Mouse (Mus musculus): ENCODE results near the gene Cpxm2.

Cpxm2 gene

DNA sequence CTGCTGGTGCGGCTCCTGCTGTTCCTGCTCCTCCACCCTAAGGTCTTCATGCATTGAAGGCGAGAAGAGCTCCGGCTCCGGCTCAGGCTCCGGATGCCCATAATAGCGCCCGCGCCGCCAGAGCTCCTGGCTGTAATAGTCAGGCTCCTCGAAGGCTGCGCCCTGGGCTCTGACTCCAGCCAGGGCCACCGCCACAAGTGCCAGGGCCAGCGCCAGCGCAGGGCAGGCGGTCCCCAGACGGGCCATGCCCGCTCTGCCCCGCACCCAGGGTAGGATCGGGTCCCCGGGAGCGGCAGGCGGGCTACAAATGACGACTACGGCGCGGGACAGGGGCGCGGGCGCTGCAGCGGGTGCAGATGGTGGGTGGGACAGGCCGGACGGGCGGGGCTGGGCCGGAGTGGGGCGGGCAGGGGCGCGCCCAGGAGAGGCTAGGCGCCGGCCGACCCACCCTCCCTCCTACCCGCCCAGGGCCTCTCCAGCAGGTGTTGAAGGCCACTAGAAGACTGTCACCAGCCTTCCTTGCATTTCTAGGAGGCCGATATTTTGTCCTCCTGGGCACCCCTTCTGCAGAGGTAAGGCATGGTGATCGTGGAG, at the start of gene Cpxm2:
Cpxm2 (minus strand) TSS at position 372 of the 594 bp plus-strand sequence.
- DNase-seq (ENCODE audit: low spot score), result no peak

DNA sequence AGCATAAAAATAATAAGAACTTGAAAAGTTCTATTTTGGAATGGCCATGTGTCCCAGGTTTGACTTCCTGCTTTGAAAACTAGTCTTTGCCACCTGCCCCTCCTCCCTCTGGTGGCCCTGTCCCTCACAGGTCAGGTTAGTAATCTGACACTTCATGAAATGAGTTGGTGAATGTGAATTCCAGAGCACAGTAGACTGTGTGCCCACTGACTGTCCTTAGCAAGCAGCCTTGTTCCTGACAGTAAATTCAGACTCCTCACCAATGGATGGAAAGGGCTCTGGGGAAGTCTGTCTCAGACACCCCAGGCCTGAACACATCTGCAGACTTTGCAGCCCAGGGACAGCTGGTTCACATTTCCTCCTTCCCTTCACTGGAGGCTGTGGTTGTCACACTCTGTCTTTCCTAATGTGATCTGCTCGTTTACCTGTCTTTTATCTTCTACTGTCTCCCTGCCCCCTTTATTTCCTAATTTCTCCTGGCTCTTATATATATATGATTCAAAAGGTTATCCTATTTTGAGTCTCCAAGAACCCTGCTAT, 49.6 kb upstream of the Cpxm2 start:
- no peak for DNase-seq (ENCODE audit: low spot score)

DNA sequence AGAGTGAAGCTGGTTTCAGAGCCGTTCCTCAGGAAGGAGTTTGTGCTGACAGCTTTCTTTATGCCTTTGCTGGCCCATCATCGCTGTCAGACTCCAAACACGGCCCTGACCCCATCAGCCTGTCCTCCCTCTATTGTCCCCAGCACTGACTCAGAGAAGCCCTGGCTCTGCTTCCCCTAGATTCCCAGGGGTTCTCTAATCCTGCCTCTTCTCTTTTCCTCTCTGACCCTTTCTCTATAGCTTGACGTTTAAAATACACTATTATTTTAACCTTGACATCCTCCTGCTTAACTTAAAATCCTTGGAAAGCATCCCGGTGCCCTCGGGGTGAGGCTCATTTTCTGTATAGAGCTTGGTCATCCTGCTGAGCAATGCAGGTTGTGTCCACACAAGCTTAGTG, 45.1 kb upstream of the Cpxm2 start:
- DNase-seq (ENCODE audit: low spot score), result no peak

DNA sequence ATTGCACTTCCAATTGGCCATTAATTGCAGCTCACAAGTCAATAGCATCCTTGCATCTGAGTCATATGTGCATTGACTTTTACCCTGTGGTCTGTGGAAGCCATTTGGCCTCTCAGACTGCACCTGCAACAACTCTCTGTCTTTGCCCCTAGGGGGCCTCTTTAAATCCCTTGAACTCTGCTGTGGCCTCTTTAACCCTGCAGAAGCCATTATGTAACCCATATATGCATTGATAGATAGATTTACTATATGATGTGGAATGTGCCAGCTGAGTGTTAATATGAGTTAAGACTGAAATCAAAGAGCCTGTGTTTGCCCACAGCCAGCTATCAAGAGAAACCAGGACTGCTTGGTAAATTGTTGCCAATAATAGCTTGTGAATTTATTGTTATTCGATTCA, 44.3 kb upstream of the Cpxm2 start:
- DNase-seq (ENCODE audit: low spot score), result no peak

DNA sequence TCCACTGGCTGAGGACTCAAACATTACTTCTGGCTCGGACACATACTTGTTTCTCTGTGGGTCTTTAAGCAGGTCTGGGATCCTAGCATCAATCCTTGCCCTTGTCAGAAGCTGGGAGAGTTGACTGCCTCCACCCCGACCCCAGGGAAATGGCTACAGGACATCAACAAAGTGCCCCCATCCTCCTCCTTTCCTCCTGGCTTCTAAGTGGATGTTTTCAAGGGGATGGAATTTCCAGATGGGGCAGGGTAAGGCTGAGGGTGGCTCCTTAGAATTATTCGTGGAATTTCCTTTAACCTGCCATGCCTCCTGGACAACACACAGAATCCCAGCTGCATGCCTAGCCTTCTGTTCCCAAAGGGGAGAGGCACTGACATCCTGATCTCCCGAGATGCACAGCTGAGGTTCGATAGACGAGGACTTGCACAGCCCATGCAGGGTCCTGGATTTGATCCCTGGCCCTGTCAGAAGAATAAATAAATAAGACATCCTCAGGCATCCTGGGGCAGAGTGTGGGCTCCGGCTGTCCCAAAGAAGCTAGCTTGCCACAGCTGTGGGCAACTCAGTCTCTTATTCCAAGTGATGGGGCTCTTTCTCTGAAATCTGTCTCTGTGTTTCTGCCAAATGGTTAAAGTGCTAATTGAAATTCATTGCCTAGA, 43.4 kb upstream of the Cpxm2 start:
- no peak for DNase-seq (ENCODE audit: low spot score)

DNA sequence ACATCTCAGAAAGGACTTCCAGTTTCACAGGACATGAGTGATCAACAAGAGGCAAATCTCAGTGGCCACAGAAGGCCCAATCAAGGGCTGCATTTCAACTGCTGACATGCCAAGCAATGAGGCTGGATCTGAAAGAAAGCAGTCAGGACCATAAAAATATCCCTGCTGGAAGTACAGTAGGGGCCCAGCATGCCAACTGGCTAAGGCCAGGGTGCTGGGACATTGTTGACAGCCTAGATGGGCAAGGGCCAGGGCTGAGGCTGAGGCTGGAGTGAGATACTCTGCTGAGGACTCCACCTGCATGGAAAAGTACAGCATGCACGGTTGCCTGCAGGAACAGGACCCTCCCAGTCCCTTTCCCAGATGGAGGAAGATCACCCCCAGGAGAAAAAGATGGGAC, 42.0 kb upstream of the Cpxm2 start:
- DNase-seq (ENCODE audit: low spot score), result no peak

DNA sequence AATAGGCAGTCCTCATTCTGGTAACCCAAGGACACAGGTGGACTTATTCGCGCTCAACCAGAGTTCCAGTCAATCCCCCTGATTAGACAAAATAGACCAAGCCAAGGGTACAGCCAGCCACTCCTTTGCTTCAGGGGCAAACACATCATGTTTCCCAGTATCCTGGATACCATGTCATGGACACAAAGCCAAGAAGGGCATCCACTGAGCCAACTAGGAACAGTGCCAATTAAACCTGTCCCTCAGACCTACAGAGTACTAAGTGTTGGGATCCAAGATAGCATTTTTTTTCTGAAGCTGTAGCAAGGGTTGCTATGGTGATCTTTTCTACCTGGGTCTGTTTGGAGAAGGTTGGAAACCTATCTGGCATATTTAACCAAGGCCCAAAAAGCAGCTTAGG, 39.1 kb upstream of the Cpxm2 start:
- no peak for DNase-seq (ENCODE audit: low spot score)

DNA sequence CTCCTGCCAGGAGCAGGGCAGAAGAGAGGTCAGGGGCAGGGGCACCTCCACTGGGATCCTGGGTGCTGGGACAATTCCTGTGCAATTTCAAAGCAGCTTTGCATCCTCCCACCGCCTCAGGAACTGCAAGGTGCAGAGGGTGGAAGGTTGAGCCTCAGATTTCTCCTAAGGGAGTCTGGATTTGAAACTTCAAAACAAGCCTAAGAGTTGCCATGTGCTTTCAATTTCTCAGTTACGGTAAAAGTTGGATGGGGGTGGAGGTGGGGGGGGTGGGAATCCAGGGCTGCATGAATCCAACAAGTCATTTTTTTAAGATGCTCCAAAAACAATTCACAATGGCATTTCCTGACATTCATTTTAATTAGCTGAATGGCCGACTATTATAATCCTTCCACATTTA, 32.9 kb upstream of the Cpxm2 start:
- DNase-seq (ENCODE audit: low spot score), result no peak

DNA sequence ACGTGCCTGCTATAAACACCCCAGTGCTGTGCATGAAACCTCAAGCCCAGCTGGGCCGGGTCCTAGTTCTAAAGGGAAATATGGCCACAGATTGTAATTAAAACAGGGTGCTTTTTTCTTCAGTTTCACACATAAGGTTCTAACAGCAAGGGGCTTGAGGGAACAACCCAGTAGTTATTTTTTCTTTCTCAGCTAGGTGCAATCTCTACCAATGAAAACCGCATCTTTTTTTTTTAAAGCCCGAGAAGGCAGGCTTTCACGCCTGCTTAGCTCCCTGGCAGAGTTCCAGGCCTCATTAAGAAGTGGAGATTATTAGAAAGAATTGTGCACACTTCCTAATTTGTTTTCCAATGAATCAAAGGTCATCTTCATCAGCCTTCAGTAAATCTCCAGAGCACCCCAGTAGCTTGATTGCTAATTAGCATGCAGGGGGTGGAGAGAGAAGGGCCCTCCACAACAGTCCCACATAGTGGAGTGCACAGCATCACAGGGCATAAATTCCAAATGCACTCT, 29.4 kb upstream of the Cpxm2 start:
- no peak for DNase-seq (ENCODE audit: low spot score)

DNA sequence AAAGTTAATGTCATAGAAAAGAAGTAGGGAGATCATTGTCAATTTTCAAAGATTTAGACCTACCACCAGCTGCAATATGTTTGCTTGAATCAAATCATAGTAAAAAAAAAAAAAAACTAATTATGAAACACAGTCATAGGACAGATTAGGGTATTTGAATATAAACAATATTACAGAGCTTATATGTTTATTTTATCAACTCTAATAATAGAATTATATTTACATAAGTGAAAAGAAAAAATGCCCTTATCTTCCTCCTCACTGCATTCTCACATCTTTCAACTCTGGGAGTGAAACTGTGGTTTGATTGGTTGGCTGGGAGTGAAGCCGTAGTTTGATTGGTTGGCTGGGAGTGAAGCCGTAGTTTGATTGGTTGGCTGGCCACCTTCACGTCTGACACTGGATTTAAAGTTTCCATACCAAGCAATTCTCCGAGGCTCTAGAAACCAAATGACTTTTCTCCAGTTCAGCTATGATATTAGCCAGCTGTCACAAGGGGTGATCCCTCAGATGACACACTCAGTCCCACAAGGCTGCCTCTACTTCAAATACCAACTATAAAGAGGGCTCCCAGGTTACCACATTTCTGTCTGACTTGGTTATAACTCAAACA, 27.2 kb upstream of the Cpxm2 start:
- no peak for DNase-seq (ENCODE audit: low spot score)

DNA sequence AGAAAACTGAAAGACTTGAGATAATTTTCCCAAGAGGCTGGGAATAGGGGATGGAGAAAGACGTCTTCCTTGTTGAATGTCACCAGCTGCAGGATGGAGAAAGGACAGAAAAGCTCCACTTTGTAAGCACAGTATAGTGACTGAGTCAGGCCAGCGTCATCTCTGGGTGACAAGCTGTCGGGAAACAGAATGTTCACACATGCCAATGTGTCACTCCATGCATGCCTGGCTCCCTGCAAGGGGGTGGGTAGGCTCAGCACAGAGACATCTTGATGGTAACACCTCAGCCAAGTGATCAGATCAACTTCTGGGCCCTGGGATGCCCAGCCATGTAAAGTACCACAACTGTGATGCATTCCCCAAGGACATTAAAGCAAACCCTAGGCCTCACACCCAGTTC, 26.5 kb upstream of the Cpxm2 start:
- DNase-seq (ENCODE audit: low spot score), result no peak

DNA sequence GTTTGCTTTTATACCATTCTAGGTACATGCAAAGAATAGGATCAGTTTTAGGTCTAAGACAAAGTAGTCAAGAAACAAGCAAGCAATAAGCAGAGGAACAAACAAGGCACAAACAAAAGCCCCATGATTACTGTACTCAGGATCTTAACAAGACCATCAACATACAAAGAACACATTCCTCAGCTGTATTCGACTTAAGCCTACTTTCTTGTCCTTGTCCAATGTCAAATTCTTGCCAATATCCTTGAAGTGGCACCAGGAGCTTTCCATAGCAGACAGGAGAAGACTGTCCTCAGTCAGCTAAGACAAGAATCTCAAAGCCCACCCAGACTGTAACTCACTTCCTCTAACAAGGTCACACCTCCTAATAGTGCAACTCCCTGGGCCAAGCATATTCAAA, 24.5 kb upstream of the Cpxm2 start:
- no peak for DNase-seq (ENCODE audit: low spot score)

DNA sequence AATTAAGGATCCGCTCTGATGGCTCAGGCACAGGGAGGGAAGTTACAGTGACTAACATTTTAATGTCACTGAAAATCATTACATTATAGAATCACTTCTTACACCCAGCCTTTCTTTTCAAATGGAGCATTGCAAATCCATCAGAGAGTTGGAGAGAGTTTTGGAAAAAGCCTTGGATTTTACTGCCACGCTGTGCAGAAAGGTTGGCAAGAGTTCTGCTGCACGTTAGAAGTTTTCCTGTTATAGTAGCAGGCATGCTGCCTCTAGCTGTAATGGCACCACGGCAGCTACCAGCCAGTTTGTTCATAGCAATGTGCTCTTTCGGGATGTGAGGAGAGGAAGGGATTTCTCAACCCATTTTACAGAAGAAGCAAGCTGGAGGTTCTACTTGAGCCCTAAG, 20.2 kb upstream of the Cpxm2 start:
- DNase-seq (ENCODE audit: low spot score), result no peak

DNA sequence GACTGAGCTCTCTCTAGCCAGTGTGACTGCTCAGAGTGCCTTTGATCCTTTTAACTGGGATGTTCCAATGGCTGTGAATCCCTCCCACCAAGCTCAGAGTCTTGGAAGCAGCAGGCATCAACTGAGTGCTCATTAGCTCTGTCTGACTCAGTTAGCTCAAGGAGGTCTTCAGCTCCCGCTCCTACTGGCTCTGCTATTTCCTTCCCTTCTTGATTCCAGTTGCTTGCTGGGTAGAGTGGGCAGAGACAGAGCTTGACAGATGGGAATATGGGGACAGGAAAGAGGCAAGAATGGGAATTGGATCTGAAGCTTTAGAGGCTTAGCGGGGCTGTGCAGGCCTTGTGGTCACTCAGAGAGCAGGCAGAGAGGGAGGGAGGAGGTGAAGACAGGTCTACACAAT, 19.8 kb upstream of the Cpxm2 start:
- DNase-seq (ENCODE audit: low spot score), result no peak

DNA sequence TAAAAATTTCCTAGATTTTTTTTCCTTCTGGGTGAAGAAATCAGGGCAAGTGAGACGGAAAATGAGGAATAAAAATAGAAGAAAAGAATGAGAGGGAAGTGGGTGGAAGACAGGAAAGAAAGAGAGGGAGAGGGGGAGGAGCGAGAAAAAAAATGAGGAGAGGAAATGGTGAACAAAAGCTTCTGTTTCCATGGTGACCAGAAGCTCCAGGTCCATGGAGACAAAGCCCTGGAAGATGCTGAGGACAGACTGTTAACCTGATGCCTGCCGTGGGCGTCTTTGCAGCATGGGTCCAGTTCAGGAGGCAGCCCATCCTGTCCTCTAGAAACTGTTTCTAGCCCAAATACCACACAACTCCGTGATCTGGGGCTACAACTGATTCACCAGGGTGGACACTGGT, 17.7 kb upstream of the Cpxm2 start:
- DNase-seq (ENCODE audit: low spot score), result no peak

DNA sequence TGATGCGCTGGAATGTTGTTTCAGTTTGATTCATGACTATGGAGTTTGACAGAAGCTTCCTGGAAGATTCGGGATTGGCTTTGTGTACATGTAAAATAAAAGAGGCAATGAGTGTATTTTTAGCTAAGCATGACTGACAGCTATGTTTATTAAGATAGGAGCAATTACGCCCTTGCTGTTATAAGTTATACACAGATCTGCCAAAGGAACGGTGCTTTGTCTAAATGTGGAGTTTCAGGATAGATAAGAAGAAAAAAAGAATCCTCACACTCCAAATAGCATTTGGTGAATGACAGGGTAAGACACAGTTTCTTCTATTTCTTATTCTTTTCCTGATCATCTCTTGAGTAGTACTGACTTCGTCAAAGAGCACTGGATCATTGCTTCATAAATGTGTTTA, 17.2 kb upstream of the Cpxm2 start:
- DNase-seq (ENCODE audit: low spot score), result no peak

DNA sequence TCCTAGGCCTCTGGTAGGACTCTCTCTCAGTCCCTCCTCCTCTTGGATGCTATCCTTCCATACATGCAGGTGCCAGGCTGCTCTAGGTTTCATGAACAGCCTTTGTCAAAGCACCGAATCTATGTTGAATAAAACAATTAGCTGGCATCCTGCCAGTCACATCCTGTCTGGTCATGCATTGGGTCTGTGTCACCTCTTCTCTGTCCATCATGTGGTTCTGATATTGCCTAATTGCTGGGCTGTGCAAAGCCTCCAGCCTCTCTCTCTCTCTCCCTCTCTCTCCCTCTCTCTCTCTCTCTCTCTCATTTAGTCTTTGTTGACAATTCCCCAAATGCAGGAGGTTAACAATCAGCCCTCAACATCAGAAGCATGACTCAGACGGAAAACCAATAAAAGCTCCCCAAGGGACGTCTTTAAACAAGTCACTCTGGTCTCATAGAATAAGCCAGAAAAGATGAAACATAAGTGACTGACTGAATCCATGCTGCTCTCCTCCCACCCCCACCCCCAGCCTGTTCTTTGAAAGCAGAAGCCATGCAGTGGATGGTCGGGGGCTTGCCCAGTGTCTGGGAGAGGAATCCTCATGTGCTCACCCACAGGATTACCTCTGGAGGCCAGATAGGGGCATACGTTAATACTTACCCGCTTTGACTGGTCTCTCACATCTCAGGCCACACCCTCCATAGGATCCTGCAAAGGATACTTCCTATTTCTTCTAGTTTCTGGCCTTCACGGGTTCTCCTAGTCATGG, 15.1 kb upstream of the Cpxm2 start:
- no peak for DNase-seq (ENCODE audit: low spot score)

DNA sequence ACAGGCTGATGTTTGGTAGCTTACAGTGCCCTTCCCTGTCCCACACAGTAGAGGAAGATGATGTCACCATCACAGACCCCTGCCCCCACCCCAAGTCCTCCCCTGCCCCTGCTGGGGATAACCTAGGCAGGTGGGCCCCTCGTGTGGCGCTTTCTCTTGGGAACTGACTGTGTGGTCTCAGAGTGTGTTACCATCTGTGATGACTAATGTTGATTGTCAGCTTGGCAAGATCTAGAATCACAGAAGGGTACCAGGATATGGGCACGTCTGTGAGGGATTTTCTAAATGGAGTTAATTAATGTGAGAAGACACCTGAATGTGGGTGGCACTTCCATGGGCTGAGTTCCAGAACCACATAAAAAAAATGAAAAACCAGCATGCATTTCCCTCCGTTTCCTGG, 12.7 kb upstream of the Cpxm2 start:
- DNase-seq (ENCODE audit: low spot score), result no peak

DNA sequence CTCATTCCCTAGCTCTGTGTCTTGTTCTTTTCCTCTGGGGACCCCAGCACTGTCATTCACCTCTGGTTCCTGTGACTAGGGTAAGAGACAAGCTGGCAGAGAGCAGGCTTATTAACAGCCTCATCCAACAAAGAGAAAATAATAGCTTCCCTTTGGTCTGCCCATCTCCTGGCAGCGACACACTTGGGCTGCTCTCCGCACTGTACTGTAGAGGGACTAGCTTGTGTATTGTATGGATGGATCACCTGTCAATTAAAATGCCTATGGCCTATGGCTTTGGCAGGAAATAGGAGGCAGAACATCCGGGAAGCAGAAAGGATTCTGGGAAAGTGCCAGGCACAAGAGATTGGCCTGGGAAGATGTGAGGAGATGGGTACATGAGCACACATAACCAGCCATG, 7.7 kb upstream of the Cpxm2 start:
- no peak for DNase-seq (ENCODE audit: low spot score)

DNA sequence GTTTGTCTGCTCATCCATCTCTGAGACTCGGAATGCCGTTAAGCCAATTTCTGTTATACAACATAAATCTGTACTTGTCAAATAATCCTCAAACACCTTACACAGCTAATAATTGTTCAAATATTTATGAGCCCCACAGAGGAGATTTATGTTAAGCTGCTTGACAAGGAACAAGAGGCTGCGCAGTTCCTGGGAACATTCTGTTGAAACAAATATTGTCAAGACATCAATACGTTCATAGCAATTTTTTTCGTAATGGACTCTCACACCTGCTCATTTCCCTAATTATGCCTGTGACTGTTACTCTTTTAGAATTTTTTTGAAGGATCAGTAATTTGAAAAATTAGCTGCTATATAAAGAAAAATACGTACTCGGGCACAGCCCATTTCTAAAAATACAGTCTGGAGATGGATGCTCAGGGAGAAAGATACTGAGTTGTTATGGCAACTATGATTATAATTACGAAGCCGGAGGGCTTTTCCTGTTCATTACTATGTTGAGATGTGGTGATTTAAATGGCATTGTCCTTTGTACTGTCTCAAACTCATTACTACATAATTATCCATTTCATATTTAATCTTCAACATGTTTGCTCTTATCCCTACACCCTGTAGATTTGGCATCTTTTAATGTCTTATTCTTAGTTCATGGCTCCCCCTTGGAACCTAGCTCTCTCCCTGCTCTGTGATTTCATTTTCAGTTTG, 3.9 kb upstream of the Cpxm2 start:
- DNase-seq (ENCODE audit: low spot score), result no peak

DNA sequence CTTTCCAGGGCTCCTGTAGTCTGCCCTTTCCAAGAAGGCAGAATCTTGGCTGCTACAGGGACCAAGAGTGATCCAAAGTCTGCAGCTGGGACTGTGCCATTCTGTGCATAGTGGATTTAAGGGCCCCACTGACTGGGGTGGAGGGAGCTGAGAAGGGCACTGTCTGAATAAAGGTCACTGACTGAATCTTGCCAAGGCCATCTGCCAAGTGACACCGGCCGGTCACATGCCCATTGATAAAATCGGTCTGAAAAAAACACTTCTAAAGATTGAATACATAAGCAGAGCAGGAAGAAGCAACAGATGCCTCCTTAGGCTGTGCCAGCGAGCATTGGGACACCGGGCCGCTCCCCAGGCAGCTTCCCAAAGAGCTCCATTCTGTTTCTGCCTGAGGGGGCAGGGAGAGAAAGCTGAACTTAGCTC, 803 bp downstream of the Cpxm2 start:
- DNase-seq (ENCODE audit: low spot score), result no peak

DNA sequence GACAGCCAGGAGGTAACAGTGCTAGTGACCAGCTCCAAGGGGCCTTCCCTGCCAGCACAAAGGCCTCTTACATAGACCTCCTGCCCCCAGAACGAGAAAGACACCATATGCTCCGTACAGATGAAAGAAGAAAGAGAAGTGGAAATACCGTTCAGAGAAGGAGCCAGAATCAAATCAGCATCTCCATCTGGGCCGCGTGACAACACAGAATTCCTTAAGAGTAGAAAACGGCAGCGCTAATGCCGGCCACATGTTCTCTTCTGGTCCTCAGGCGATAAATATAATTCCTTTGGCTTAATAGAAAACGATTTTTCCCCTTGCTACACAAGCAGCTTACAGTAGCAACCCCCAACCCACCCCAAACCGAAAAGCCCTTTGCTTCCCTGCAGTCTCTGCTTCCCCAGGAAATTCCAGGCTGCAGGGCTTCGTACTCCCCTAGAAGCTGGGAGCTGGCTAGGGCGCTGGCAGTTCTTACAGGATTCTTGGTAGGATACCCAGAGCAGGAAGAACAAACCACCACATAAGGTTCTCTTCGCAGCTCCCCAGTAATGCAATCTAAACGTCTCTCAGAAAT, 9.2 kb downstream of the Cpxm2 start:
- DNase-seq (ENCODE audit: low spot score), result no peak

All from urinary bladder, postnatal 10 days (tissue).